Mouse (Mus musculus) brain, embryonic 14.5 days (tissue): Measurements from ENCODE around the gene Tmem63c. TPM values are rescaled to one million over a fixed set of nuclear protein-coding genes. Genes with fewer than 3 reads are reported as not detected.

ENCODE experiments used
- DNase-seq: peaks from one replicate; pipeline ENCODE4 v3.0.0-alpha.2; 2011; ENCODE audit warnings: low read depth
- CTCF ChIP-seq: fragments of 200-500 bp; IDR thresholded peaks from 2 replicates; pipeline ENCODE4 v1.5.1; 2012; ENCODE audit warnings: inconsistent platforms, mild to moderate bottlenecking, moderate library complexity, borderline replicate concordance; ENCODE audit not compliant: insufficient read depth, insufficient read length; ENCODE audit errors: extremely low read depth
- POLR2A ChIP-seq: fragments of 200-500 bp; IDR thresholded peaks from 2 replicates; pipeline ENCODE4 v1.6.1; 2012; ENCODE audit warnings: mild to moderate bottlenecking, inconsistent platforms, borderline replicate concordance; ENCODE audit not compliant: poor library complexity, insufficient read depth, insufficient read length, severe bottlenecking; ENCODE audit errors: extremely low read depth
- polyA plus RNA-seq: library from polyadenylated mRNA; depleted of rRNA; stranded (reverse); fragments of >200 nt; gene quantifications from 2 replicates; pipeline ENCODE4 v1.2.3, GENCODE M21; 2012

Gene Tmem63c
- polyA plus RNA-seq, 1 experiment, result 19.6 TPM

- TF ChIP-seq CTCF, result no peak
- TF ChIP-seq POLR2A, result no peak
Measured at GRCm38 (mm10) chr12:87018756-87019155, 2.4 kb upstream of the Tmem63c start.

GRCm38 (mm10) chr12:87022006-87022405 lies 866 bp downstream of the Tmem63c start:
- no peak for TF ChIP-seq CTCF
- TF ChIP-seq POLR2A, result no peak
- no peak for DNase-seq

More at GRCm38 (mm10) chr12:87018756-87019155, 2.4 kb upstream of the Tmem63c start:
- no peak for DNase-seq

- TF ChIP-seq POLR2A (no peak), CTCF (no peak)
- no peak for DNase-seq
Measured at GRCm38 (mm10) chr12:87023456-87023855, 2.3 kb downstream of the Tmem63c start.

- DNase-seq, result peak; percentile 70
- TF ChIP-seq POLR2A (no peak), CTCF (peak; percentile 19; the same call in 1 of the 2 replicates)
Measured at GRCm38 (mm10) chr12:87026109-87026870, 5.2 kb downstream of the Tmem63c start.

- no peak for DNase-seq
- TF ChIP-seq CTCF (no peak), POLR2A (no peak)
Measured at GRCm38 (mm10) chr12:87026871-87027240, 5.7 kb downstream of the Tmem63c start.

- TF ChIP-seq POLR2A (no peak), CTCF (no peak)
Measured at GRCm38 (mm10) chr12:87027391-87027790, 6.3 kb downstream of the Tmem63c start.

GRCm38 (mm10) chr12:87028068-87028467 lies 6.9 kb downstream of the Tmem63c start:
- no peak for DNase-seq
- TF ChIP-seq POLR2A (no peak), CTCF (no peak)

More at GRCm38 (mm10) chr12:87027391-87027790, 6.3 kb downstream of the Tmem63c start:
- DNase-seq, result no peak

GRCm38 (mm10) chr12:87029251-87029976 lies 8.3 kb downstream of the Tmem63c start:
- no peak for DNase-seq

GRCm38 (mm10) chr12:87031163-87031763 lies 10.1 kb downstream of the Tmem63c start:
- TF ChIP-seq POLR2A (no peak), CTCF (no peak)
- DNase-seq, result no peak

More at GRCm38 (mm10) chr12:87029251-87029976, 8.3 kb downstream of the Tmem63c start:
- TF ChIP-seq POLR2A, result no peak
- TF ChIP-seq CTCF, result no peak

- TF ChIP-seq POLR2A (no peak), CTCF (no peak)
- no peak for DNase-seq
Measured at GRCm38 (mm10) chr12:87036631-87037030, 15.5 kb downstream of the Tmem63c start.

GRCm38 (mm10) chr12:87040166-87040565 lies 19.0 kb downstream of the Tmem63c start:
- TF ChIP-seq CTCF (no peak), POLR2A (no peak)

GRCm38 (mm10) chr12:87040857-87041256 lies 19.7 kb downstream of the Tmem63c start:
- TF ChIP-seq POLR2A (no peak), CTCF (no peak)
- peak; percentile 60 for DNase-seq

More at GRCm38 (mm10) chr12:87040166-87040565, 19.0 kb downstream of the Tmem63c start:
- no peak for DNase-seq
